Mouse (Mus musculus): Measurements from ENCODE around the gene Fam171a2.

- TF ChIP-seq CTCF (IDR thresholded peaks at IDR 0.05) (no peak), EP300 (IDR thresholded peaks at IDR 0.05) (no peak)
Observed at GRCm38 (mm10) chr11:102395250-102395649, 52.2 kb downstream of the Fam171a2 start.

Measured in lung, postnatal 0 days (tissue).